Mouse (Mus musculus): Measurements from ENCODE around the gene Hnrnpab. TPM values are rescaled to one million over a fixed set of nuclear protein-coding genes. Genes with fewer than 3 reads are reported as not detected.

Gene Hnrnpab
- total and polyA plus RNA-seq, 3 experiments, result 504 to 1,141 (median 683) TPM

DNA sequence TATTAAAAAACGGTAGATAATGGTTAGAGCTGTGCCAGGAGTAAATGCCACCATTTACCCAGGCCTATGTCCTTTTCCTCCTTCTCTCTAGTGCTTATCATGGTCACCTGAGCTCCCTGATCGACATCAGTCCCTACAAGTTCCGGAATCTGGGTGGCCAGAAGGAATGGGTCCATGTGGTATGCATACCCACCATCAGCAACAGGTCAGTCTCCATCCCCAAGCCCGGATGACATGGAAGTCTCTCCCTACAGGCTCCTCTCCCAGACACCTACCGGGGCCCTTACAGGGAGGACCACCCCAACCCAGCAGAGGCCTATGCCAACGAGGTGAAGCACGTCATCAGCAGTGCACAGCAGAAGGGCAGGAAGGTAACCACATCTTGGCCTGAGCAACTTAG lies 14.7 kb downstream of the Hnrnpab start:
- H3K4me1 ChIP-seq (ENCODE audit: insufficient read depth, low read depth, low read length), result peaks cover 62% of the 10 kb centered on the region
- peaks cover 97% of the 10 kb centered on the region for H3K36me3 ChIP-seq (replicated peaks)
- no peaks in the 10 kb centered on the region for H3K27me3 ChIP-seq (ENCODE audit: insufficient read depth, low read length)
- ATAC-seq (ENCODE audit: extremely low read depth, insufficient number of reproducible peaks, low FRiP score, poor library complexity, severe bottlenecking) (no peak), DNase-seq (ENCODE audit: low spot score) (no peak)
- no peaks in the 10 kb centered on the region for H3K9me3 ChIP-seq (replicated peaks)
- no peak overlapping the region for H3K4me3 ChIP-seq (ENCODE audit: low read depth, low read length)
- TF ChIP-seq TAL1 (conservative IDR thresholded peaks at IDR 0.05; ENCODE audit: low read depth, low read length) (no peak), GATA2 (IDR thresholded peaks at IDR 0.05; ENCODE audit: borderline replicate concordance, low read depth, low read length) (no peak), POLR2AphosphoS5 (IDR thresholded peaks at IDR 0.05; ENCODE audit: insufficient replicate concordance, low read depth, low read length) (0 out of 2 replicates have a peak, but pooled peaks have one; percentile 69), GATA1 (IDR thresholded peaks at IDR 0.05; ENCODE audit: borderline replicate concordance, low read length) (no peak), CTCF (IDR thresholded peaks at IDR 0.05; ENCODE audit: low read depth, low read length) (no peak)

DNA sequence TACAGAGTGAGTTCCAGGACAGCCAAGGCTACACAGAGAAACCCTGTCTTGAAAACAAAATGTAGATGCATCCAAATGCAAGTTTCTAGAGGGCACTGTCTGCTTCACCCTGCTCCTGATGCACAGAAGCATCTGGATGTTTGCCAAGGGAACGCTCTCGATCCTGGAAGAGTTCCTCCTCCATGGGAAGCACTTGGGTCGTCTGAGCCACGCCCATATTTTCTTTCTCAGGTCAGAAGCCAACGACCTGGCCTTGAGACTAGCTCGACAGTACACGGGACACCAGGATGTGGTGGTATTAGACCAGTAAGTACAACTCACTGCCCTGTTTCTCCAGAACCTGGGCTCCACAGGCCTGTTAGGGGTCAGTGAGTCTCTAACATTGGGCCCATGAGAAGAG lies 15.5 kb downstream of the Hnrnpab start:
- Histone ChIP-seq H3K27me3 (ENCODE audit: insufficient read depth, low read length) (no peaks in the 10 kb centered on the region), H3K9me3 (replicated peaks) (no peaks in the 10 kb centered on the region), H3K4me1 (ENCODE audit: insufficient read depth, low read depth, low read length) (peaks cover 66% of the 10 kb centered on the region), H3K36me3 (replicated peaks) (peaks cover 98% of the 10 kb centered on the region), H3K4me3 (ENCODE audit: low read depth, low read length) (no peak overlapping the region)
- DNase-seq (ENCODE audit: low spot score) (no peak), ATAC-seq (ENCODE audit: extremely low read depth, insufficient number of reproducible peaks, low FRiP score, poor library complexity, severe bottlenecking) (no peak)
- no peak for TF ChIP-seq GATA2 (IDR thresholded peaks at IDR 0.05; ENCODE audit: borderline replicate concordance, low read depth, low read length)
- TF ChIP-seq CTCF (IDR thresholded peaks at IDR 0.05; ENCODE audit: low read depth, low read length), result no peak
- no peak for TF ChIP-seq POLR2AphosphoS5 (IDR thresholded peaks at IDR 0.05; ENCODE audit: insufficient replicate concordance, low read depth, low read length)
- TF ChIP-seq TAL1 (conservative IDR thresholded peaks at IDR 0.05; ENCODE audit: low read depth, low read length), result no peak
- no peak for TF ChIP-seq GATA1 (IDR thresholded peaks at IDR 0.05; ENCODE audit: borderline replicate concordance, low read length)

DNA sequence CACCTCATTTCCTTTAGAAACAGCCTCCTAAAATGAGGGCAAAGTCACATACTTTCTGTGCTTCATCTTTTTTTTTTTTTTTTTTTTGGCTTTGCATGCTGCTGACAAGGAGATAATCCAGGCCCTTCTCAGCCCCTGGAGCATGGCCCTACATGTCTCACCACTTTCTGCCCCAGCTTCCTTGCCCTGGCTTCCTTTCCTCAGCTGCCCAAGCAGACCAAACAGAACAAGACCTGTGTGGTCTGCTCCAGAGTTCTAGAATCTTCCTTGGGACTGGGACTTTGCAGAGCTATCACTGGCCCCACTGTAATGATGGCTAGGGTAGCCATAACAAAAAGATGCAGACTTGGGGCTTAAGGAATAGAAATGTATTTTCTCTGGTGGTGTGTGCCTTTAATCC lies 16.6 kb downstream of the Hnrnpab start:
- peaks cover 66% of the 10 kb centered on the region for H3K4me1 ChIP-seq (ENCODE audit: insufficient read depth, low read depth, low read length)
- H3K36me3 ChIP-seq (replicated peaks), result peaks cover 95% of the 10 kb centered on the region
- H3K9me3 ChIP-seq (replicated peaks), result no peaks in the 10 kb centered on the region
- no peak overlapping the region for H3K4me3 ChIP-seq (ENCODE audit: low read depth, low read length)
- H3K27me3 ChIP-seq (ENCODE audit: insufficient read depth, low read length), result no peaks in the 10 kb centered on the region
- DNase-seq (ENCODE audit: low spot score), result no peak
- TF ChIP-seq POLR2AphosphoS5 (IDR thresholded peaks at IDR 0.05; ENCODE audit: insufficient replicate concordance, low read depth, low read length) (no peak), GATA1 (IDR thresholded peaks at IDR 0.05; ENCODE audit: borderline replicate concordance, low read length) (no peak), CTCF (IDR thresholded peaks at IDR 0.05; ENCODE audit: low read depth, low read length) (no peak), TAL1 (conservative IDR thresholded peaks at IDR 0.05; ENCODE audit: low read depth, low read length) (no peak), GATA2 (IDR thresholded peaks at IDR 0.05; ENCODE audit: borderline replicate concordance, low read depth, low read length) (no peak)
- ATAC-seq (ENCODE audit: extremely low read depth, insufficient number of reproducible peaks, low FRiP score, poor library complexity, severe bottlenecking), result no peak

DNA sequence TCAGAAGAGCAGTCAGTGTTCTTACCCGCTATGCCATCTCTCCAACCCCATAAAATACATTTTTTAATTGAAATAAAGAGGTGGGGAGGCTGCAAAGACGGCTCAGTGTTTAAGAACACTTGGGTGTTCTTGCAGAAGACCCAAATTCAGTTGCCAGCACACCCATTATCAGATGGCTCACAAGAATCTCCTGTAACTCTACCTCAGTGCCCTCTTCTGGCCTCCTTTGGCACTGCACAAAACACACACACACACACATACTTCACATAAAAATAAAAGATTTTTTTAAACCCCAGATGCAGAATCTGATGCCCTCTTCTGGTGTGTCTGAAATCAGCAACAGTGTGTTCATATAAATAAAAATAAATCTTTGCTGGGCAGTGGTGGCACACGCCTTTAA lies 17.8 kb downstream of the Hnrnpab start:
- no peak for ATAC-seq (ENCODE audit: extremely low read depth, insufficient number of reproducible peaks, low FRiP score, poor library complexity, severe bottlenecking)
- Histone ChIP-seq H3K9me3 (replicated peaks) (no peaks in the 10 kb centered on the region), H3K27me3 (ENCODE audit: insufficient read depth, low read length) (no peaks in the 10 kb centered on the region), H3K36me3 (replicated peaks) (peaks cover 85% of the 10 kb centered on the region), H3K4me3 (ENCODE audit: low read depth, low read length) (no peak overlapping the region), H3K4me1 (ENCODE audit: insufficient read depth, low read depth, low read length) (peaks cover 63% of the 10 kb centered on the region)
- TF ChIP-seq POLR2AphosphoS5 (IDR thresholded peaks at IDR 0.05; ENCODE audit: insufficient replicate concordance, low read depth, low read length) (no peak), GATA1 (IDR thresholded peaks at IDR 0.05; ENCODE audit: borderline replicate concordance, low read length) (no peak), TAL1 (conservative IDR thresholded peaks at IDR 0.05; ENCODE audit: low read depth, low read length) (no peak), GATA2 (IDR thresholded peaks at IDR 0.05; ENCODE audit: borderline replicate concordance, low read depth, low read length) (no peak), CTCF (IDR thresholded peaks at IDR 0.05; ENCODE audit: low read depth, low read length) (no peak)
- DNase-seq (ENCODE audit: low spot score), result no peak

DNA sequence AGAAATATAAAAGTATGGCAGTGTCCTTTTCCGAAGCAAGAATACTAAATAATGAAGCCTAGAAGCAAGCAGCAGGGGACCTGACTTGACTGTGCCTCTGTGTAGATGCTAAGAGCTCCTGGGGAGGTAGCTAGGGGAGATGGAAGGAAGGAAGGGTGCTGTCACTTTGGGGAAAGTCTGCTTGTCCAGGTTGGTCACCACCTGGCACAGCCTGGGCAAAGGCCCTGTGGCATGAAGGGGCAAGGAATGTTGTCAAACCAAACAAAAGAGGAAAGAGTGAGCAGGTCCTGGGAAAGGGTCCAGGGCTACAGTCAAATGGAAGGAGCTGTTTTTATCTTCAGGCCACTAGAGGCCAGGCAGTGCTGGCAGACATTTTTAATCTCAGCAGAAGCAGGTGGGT lies 19.6 kb downstream of the Hnrnpab start:
- ATAC-seq (ENCODE audit: extremely low read depth, insufficient number of reproducible peaks, low FRiP score, poor library complexity, severe bottlenecking), result no peak
- peak overlapping the region; percentile 38; the same call in 1 of the 2 replicates for H3K4me3 ChIP-seq (ENCODE audit: low read depth, low read length)
- H3K9me3 ChIP-seq (replicated peaks), result no peaks in the 10 kb centered on the region
- no peak for DNase-seq (ENCODE audit: low spot score)
- H3K36me3 ChIP-seq (replicated peaks), result peaks cover 68% of the 10 kb centered on the region
- H3K27me3 ChIP-seq (ENCODE audit: insufficient read depth, low read length), result no peaks in the 10 kb centered on the region
- TF ChIP-seq GATA1 (IDR thresholded peaks at IDR 0.05; ENCODE audit: borderline replicate concordance, low read length) (no peak), TAL1 (conservative IDR thresholded peaks at IDR 0.05; ENCODE audit: low read depth, low read length) (no peak), POLR2AphosphoS5 (IDR thresholded peaks at IDR 0.05; ENCODE audit: insufficient replicate concordance, low read depth, low read length) (0 out of 2 replicates have a peak, but pooled peaks have one; percentile 27), GATA2 (IDR thresholded peaks at IDR 0.05; ENCODE audit: borderline replicate concordance, low read depth, low read length) (no peak)
- peaks cover 66% of the 10 kb centered on the region for H3K4me1 ChIP-seq (ENCODE audit: insufficient read depth, low read depth, low read length)

DNA sequence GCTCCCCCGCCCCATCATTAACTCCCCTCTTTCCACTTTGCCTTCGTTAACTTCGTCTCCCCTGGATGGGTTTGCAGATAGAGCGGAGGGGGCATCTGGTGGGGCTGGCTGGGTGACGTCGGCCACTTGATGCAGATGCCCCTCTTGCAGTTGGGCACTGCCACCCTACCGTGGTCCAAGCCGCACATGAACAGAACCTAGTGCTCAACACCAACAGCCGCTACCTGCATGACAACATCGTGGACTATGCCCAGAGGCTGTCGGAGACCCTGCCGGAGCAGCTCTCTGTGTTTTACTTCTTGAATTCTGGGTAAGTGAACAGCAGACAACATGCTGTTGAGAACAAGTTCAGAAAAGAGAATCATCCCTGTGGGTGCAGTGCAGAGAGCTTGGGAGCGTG lies 20.2 kb downstream of the Hnrnpab start:
- H3K36me3 ChIP-seq (replicated peaks), result peaks cover 61% of the 10 kb centered on the region
- no peak for TF ChIP-seq GATA2 (IDR thresholded peaks at IDR 0.05; ENCODE audit: borderline replicate concordance, low read depth, low read length)
- TF ChIP-seq GATA1 (IDR thresholded peaks at IDR 0.05; ENCODE audit: borderline replicate concordance, low read length), result no peak
- no peak for TF ChIP-seq CTCF (IDR thresholded peaks at IDR 0.05; ENCODE audit: low read depth, low read length)
- H3K27me3 ChIP-seq (ENCODE audit: insufficient read depth, low read length), result no peaks in the 10 kb centered on the region
- H3K4me3 ChIP-seq (ENCODE audit: low read depth, low read length), result peak overlapping the region; percentile 86; the same call in 1 of the 2 replicates
- ATAC-seq (ENCODE audit: extremely low read depth, insufficient number of reproducible peaks, low FRiP score, poor library complexity, severe bottlenecking), result no peak
- no peaks in the 10 kb centered on the region for H3K9me3 ChIP-seq (replicated peaks)
- DNase-seq (ENCODE audit: low spot score), result no peak
- peaks cover 66% of the 10 kb centered on the region for H3K4me1 ChIP-seq (ENCODE audit: insufficient read depth, low read depth, low read length)

Data from G1E (cell line).